Mouse (Mus musculus) intestine, embryonic 16.5 days (tissue): ENCODE results near the gene Trabd2b. TPM values are rescaled to one million over a fixed set of nuclear protein-coding genes. Genes with fewer than 3 reads are reported as not detected.

Experiments used
- ATAC-seq: fragments of 200-750 bp; cut with Nextera tagmentation; 2 replicates; pipeline ENCODE4 v1.8.0; 2017; ENCODE audit warnings: moderate TSS enrichment, moderate library complexity
- H3K27ac ChIP-seq: fragments of 300-500 bp; sonication (generic); 2 replicates; pipeline ENCODE4 v1.5.1; 2014; ENCODE audit warnings: mild to moderate bottlenecking, low read length
- H3K27me3 ChIP-seq: fragments of 300-500 bp; sonication (generic); replicated peaks from 2 replicates; pipeline ENCODE4 v1.6.1; 2014; ENCODE audit warnings: low read length, control low read depth, mixed read lengths; ENCODE audit not compliant: control insufficient read depth, insufficient read depth
- H3K36me3 ChIP-seq: fragments of 300-500 bp; sonication (generic); 2 replicates; pipeline ENCODE4 v1.6.1; 2014; ENCODE audit warnings: low read length, control low read depth; ENCODE audit not compliant: control insufficient read depth, insufficient read depth
- H3K4me1 ChIP-seq: fragments of 300-500 bp; sonication (generic); 2 replicates; pipeline ENCODE4 v1.6.1; 2014; ENCODE audit warnings: low read length, control low read depth, mixed read lengths; ENCODE audit not compliant: control insufficient read depth, insufficient read depth
- H3K4me2 ChIP-seq: fragments of 300-500 bp; sonication (generic); 2 replicates; pipeline ENCODE4 v1.6.1; 2014; ENCODE audit warnings: low read depth, low read length, control low read depth
- H3K4me3 ChIP-seq: fragments of 300-500 bp; sonication (generic); 2 replicates; pipeline ENCODE4 v1.5.1; 2014; ENCODE audit warnings: mild to moderate bottlenecking, low read length
- H3K9ac ChIP-seq: fragments of 300-500 bp; sonication (generic); 2 replicates; pipeline ENCODE4 v1.6.1; 2014; ENCODE audit warnings: low read depth, low read length
- H3K9me3 ChIP-seq: fragments of 300-500 bp; sonication (generic); 2 replicates; pipeline ENCODE4 v1.6.1; 2016; ENCODE audit warnings: low read length, control low read depth; ENCODE audit not compliant: control insufficient read depth
- WGBS: fragments of 180-500 bp; shearing (Covaris S2); extraction: QIAGEN DNeasy Blood & Tissue Kit; methylation state at CpG from one replicate; pipeline ENCODE4 v1.1.7; 2014; 5-methylcytosine and 5-hydroxymethylcytosine counted together
- polyA plus RNA-seq: library from polyadenylated mRNA; unstranded; fragments of >200 nt; fragmentation: Nextera tagmentation; extraction: Ambion mirVana; gene quantifications from 2 replicates; pipeline ENCODE4 v1.2.1, GENCODE M21; 2015

The Trabd2b gene
- polyA plus RNA-seq, 1 experiment from 2014 or later: 0.37 TPM

DNA sequence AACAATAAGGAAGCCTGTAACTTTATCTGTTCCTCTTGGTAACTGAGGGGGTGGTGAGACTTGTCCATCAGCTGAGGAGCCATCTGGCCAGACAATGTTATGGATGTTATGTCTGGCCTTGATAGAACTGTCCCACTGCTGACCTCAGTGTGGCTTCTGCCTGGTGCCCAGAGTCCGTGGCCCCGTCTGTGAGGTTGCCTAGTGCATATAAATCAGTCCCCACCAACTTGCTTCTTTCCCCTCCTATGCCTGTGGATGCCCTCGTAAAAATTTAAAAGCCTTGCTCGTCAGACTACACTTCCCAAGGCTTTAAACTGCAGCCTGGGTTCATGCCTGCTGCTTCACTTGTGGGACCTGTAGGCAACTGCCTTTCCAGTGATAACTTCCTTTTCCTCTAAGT is 85.6 kb downstream of the Trabd2b start:
- no peak for ATAC-seq
- Histone ChIP-seq H3K4me3 (no peak overlapping the region), H3K27ac (no peak overlapping the region), H3K36me3 (no peaks in the 10 kb centered on the region), H3K4me2 (no peak overlapping the region), H3K4me1 (no peaks in the 10 kb centered on the region), H3K9me3 (no peaks in the 10 kb centered on the region), H3K27me3 (no peaks in the 10 kb centered on the region), H3K9ac (no peak overlapping the region)
- 52% methylated on average over 4 of the region's 4 CpGs for WGBS

DNA sequence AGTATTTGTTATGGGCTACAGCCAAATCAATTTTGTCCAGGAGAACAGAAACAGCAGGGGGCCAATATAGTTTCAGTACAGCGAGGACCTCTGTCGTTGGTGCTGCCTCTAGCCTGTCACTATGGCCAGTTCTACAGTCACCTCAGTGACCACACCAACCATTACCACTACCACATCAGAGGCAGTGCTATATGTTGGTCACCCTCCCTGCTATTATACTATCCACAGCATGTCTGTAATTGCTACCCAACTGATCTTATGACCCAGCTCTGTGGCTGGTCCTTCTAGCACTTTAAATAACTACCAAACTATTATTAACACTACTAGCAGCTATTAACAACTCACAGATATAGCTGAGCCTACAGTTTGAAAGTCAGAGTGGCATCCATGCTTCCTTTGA is 87.5 kb downstream of the Trabd2b start:
- Histone ChIP-seq H3K27ac (no peak overlapping the region), H3K36me3 (no peaks in the 10 kb centered on the region), H3K4me2 (no peak overlapping the region), H3K9ac (no peak overlapping the region), H3K9me3 (0 out of 2 replicates have a peak, but pooled peaks cover 3% of the 10 kb centered on the region), H3K4me3 (no peak overlapping the region), H3K4me1 (no peaks in the 10 kb centered on the region), H3K27me3 (no peaks in the 10 kb centered on the region)
- WGBS: 76% methylated on average over 2 of the region's 2 CpGs
- ATAC-seq: no peak

DNA sequence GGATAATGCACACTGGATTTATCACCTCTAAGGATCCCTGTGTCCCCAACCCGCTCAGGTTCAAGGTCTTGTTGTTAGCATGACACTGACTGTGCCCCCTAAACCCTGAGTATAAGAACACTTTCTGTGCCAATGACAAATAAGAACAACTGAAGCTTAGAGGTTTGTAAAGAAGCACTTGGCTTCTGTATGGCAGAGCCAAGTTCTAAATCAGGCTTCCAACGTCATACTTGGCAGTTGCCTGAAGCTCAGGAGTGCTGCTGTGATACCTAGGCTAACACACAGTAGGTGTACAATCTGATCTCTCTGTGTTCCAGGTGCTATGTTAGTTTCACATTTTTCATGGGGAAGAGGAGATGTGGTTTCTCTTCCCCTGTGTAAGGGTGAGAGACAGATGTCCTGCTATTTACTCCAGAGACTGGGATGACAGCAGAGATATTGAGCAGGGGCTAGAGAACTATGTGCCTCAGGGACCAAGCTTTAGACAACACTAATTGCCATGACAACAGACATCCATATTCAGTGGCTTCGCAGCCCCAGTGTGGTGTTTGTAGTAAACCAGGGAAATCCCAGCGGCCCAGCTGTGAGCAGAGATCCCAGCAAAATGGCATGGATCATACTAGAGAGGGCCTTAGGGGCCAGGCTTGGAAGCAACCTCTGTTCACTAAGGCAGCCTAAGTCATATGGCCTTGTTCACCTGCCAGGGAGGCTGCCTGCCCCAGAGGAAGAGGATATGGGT is 89.3 kb downstream of the Trabd2b start:
- Histone ChIP-seq H3K4me3 (no peak overlapping the region), H3K27ac (no peak overlapping the region), H3K4me2 (no peak overlapping the region), H3K9ac (no peak overlapping the region), H3K36me3 (no peaks in the 10 kb centered on the region), H3K4me1 (no peaks in the 10 kb centered on the region), H3K9me3 (0 out of 2 replicates have a peak, but pooled peaks cover 3% of the 10 kb centered on the region), H3K27me3 (no peaks in the 10 kb centered on the region)
- WGBS: 57% methylated on average over 4 of the region's 4 CpGs
- no peak for ATAC-seq

DNA sequence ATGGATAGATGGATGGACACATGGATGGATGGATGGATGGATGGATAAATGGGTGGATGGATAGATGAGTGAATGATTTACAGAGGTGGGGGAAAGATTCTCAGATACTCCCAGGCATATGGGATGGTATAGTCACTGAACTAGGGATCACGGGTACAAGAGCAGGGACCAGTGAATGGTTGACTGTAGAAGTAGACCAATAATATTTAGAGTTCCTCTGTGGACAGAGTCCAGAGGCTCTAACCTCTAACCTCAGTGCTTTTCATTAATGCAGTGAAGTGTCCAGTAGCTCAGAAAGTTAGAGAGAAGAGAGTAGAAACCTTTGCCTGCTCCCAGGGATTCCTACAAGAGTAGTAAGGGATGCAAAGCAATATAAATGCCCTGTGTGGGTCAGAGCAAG is 93.1 kb downstream of the Trabd2b start:
- WGBS: 74% methylated on average over 1 of the region's 1 CpGs
- no peaks in the 10 kb centered on the region for H3K4me1 ChIP-seq
- ATAC-seq: no peak
- no peaks in the 10 kb centered on the region for H3K27me3 ChIP-seq
- H3K4me3 ChIP-seq: no peak overlapping the region
- no peak overlapping the region for H3K27ac ChIP-seq
- H3K4me2 ChIP-seq: no peak overlapping the region
- 0 out of 2 replicates have a peak, but pooled peaks cover 3% of the 10 kb centered on the region for H3K9me3 ChIP-seq
- no peak overlapping the region for H3K9ac ChIP-seq
- no peaks in the 10 kb centered on the region for H3K36me3 ChIP-seq

DNA sequence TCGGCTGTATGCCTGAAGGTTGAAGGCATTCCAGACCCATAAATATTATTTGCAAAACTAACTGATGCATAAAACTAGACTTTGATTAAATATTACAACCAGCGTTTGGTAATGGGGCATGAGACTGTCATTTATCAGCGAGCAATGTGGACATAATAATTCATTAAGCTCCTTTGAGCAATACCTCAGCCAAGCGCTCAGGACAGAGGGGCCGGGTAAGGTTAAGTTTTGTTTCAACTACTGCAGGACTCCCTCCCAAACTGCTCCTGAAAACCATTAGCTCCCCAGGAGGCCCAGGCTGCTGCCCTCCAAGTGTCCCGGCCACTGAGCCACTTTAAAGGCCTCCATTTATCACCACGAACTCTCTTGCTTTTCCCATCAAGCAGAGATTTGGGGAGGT is 93.8 kb downstream of the Trabd2b start:
- no peaks in the 10 kb centered on the region for H3K36me3 ChIP-seq
- H3K27ac ChIP-seq: no peak overlapping the region
- no peak overlapping the region for H3K4me2 ChIP-seq
- WGBS: 48% methylated on average over 7 of the region's 7 CpGs
- 0 out of 2 replicates have a peak, but pooled peaks cover 3% of the 10 kb centered on the region for H3K9me3 ChIP-seq
- ATAC-seq: no peak
- no peaks in the 10 kb centered on the region for H3K27me3 ChIP-seq
- H3K4me3 ChIP-seq: no peak overlapping the region
- no peaks in the 10 kb centered on the region for H3K4me1 ChIP-seq
- H3K9ac ChIP-seq: no peak overlapping the region

DNA sequence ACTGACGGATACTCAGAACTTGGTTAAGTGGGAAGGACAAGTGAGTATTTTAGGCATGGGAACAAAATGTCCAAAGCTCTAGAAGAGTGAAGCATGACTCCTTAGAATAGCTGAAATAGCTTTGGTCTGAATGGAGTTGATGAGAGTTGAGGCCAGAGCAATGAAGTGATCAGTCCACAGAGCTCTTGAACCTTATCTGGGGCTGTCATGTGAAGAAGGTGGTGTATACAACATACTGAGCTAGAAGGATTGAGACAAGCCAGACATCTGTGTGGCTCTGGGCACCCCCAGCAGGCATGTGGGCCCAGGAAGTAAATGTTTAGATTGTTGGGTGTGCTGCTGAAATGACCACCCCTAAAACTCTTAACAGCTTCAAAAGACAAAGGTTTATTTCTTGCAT is 94.5 kb downstream of the Trabd2b start:
- no peak overlapping the region for H3K27ac ChIP-seq
- H3K9me3 ChIP-seq: 0 out of 2 replicates have a peak, but pooled peaks cover 3% of the 10 kb centered on the region
- H3K4me2 ChIP-seq: no peak overlapping the region
- no peak overlapping the region for H3K9ac ChIP-seq
- H3K36me3 ChIP-seq: no peaks in the 10 kb centered on the region
- no peaks in the 10 kb centered on the region for H3K27me3 ChIP-seq
- H3K4me3 ChIP-seq: no peak overlapping the region
- 97% methylated on average over 1 of the region's 1 CpGs for WGBS
- no peaks in the 10 kb centered on the region for H3K4me1 ChIP-seq
- ATAC-seq: no peak

DNA sequence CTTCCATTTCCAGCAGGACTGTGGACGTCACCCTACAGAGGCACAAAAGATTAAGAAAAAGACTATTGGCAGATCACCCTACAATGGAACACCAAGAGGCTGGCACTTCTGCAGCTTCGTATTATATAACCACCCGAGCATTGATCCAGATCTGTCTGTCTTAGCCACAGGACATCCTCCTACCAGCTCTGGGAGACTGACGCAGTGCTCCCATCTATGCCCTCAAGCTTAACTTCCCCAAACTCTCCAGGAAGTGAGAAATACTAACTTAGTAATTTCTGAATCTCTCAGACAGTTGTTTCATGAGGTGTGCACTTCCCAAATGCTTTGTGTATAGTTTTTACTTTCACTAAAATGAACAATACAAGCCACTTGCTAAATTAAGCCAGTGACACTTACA is 95.1 kb downstream of the Trabd2b start:
- WGBS: 80% methylated on average over 4 of the region's 4 CpGs
- Histone ChIP-seq H3K9ac (no peak overlapping the region), H3K27me3 (no peaks in the 10 kb centered on the region), H3K36me3 (no peaks in the 10 kb centered on the region), H3K9me3 (0 out of 2 replicates have a peak, but pooled peaks cover 3% of the 10 kb centered on the region), H3K27ac (no peak overlapping the region), H3K4me3 (no peak overlapping the region), H3K4me2 (no peak overlapping the region), H3K4me1 (no peaks in the 10 kb centered on the region)
- no peak for ATAC-seq

DNA sequence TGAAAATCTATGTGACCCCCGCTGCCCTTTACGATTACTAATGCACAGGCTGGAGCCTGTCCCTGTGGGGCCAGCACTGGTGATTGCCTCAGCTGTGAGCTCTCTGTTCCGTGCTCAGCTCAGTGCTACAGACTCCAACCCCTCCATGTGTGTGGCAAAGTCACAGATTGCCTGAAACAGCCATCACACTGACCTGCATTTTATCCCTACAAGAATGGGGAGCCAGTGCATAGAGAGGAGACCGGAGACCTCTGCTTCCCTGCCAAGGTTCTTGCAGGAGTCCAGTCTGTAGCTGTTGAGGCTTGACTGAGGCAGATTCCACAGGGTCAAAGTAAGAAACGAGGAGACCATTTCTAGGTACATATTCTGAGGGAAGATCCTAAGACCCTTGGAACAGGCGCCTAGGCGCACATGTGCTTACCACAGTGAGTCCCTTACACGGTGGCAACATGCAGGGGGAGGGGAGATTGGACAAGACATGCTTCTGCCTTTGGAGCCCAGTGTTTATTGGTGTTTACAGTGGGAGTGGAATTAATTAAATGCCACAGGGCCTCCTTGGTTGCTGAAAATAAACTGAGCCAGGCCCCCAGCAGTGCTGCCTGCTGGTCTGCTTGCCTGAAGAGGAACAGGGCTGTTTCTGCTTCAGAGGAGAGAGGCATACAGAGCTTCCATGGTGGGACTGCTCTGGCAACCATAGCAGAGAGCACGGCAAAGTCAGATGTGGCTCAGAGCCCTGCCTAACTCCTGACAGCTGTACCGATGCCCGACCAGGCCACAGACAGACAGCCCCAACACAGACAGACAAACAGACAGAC is 97.9 kb downstream of the Trabd2b start:
- WGBS: 50% methylated on average over 11 of the region's 11 CpGs
- Histone ChIP-seq H3K4me2 (no peak overlapping the region), H3K4me3 (no peak overlapping the region), H3K9me3 (no peaks in the 10 kb centered on the region), H3K4me1 (no peaks in the 10 kb centered on the region), H3K27ac (no peak overlapping the region), H3K36me3 (no peaks in the 10 kb centered on the region), H3K9ac (no peak overlapping the region), H3K27me3 (no peaks in the 10 kb centered on the region)
- no peak for ATAC-seq

DNA sequence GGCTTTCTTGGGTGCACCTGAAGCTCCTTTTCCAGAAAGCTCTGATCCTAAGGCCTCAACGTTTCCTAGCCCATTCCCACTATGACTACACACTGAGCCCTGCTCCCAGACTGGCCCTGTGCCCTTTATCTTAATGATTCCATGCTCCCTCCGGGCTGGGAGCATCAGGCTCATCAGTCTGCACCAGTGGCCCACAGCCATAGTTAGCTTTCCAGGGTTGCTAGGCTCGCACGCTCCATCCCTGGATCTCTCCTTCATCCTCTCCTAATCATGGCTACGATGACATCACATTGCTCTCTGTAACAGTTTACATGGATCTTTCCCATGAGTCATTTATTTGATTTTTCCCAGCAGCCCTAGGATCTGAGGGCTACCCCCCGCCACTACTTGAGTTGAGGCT is 103.1 kb downstream of the Trabd2b start:
- Histone ChIP-seq H3K4me1 (no peaks in the 10 kb centered on the region), H3K9ac (no peak overlapping the region), H3K9me3 (no peaks in the 10 kb centered on the region), H3K4me3 (no peak overlapping the region), H3K36me3 (no peaks in the 10 kb centered on the region), H3K27me3 (no peaks in the 10 kb centered on the region), H3K27ac (no peak overlapping the region), H3K4me2 (no peak overlapping the region)
- ATAC-seq: no peak
- 81% methylated on average over 6 of the region's 6 CpGs for WGBS
